Mouse (Mus musculus) liver, postnatal 0 days (tissue): ENCODE results near the gene Macrod1.

Source experiments
- CTCF ChIP-seq: sonication (generic); IDR thresholded peaks from 2 replicates; pipeline ENCODE4 v1.5.1; 2016; ENCODE audit warnings: antibody characterized with exemption, low read depth
- EP300 ChIP-seq: IDR thresholded peaks from 2 replicates; pipeline ENCODE4 v1.6.1; 2016; ENCODE audit warnings: antibody characterized with exemption, low read depth, mild to moderate bottlenecking

DNA sequence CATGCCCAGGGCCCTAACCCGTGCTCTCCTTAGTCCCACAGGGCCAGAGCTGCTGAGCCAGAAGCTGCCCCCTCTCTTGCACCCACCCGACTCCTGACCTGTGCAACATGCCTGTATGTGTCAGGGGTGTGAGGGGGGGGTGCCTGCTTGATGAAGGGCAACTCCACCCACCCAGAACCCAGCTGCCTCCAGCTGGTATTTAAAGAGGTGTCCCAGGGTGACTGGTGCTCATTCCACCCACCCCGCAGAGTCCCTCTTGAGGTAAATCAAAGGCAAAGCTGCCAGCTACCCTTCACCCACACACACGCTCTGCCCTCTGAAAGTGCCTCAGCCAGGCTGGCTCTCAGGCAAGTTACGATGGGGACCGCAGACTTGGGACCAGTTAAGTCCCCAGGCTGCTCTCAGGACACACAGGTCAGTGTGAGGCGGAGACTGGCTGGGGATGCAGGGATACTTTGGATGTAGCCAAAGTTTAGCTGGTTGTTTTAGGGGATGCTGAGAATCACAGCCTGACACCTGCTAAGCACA lies 92.6 kb downstream of the Macrod1 start:
- TF ChIP-seq CTCF (no peak), EP300 (no peak)
